Mouse (Mus musculus) ES-Bruce4 (cell line): ENCODE results near the gene Trio.

Experiments
- EP300 ChIP-seq: IDR thresholded peaks from 2 replicates; pipeline ENCODE4 v1.6.1; 2011; ENCODE audit warnings: low read depth, low read length; ENCODE audit not compliant: insufficient read depth
- POLR2A ChIP-seq: IDR thresholded peaks from one replicate; pipeline ENCODE4 v1.8.1; 2011; ENCODE audit warnings: low read length; ENCODE audit not compliant: insufficient read depth

- no peak for TF ChIP-seq POLR2A
- no peak for TF ChIP-seq EP300
Observed at GRCm38 (mm10) chr15:27777455-27778190, 248.0 kb downstream of the Trio start.
